Comparison of ENCODE assay signal across 18 mouse cellular contexts in the genomic region with DNA sequence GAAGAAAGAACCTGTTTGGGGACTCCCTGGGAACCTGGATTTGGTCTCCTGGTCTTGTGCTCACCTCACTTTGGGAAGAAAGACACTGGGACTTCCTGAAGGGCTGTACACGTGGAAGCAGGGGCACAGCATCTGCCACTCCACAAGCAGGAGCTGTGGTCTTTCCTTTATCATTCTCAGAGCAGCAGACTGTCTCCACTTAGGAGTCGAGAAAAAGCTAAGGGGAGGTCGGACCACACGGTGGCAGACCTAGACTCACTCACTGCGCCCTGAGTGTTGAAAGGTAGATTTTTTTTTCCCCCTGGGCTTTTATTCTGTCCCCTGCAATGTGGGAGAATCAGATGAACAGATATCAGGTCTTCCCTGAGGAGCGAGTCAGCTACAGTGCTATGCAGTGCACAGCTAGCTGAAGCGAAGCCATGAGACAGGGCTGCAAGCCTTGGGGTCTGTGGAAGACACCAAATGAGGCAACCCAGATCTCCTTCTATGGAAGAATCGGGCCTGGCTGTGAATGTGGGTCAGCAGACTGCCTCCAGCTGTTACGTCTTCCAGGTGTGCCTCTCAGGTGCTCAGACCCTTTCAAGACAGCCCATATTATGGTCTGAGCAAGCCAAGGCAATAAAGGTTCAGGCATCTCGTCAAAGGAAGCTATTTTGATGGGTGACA. TPM values are rescaled to one million over a fixed set of nuclear protein-coding genes. Genes with fewer than 3 reads are reported as not detected.
DNase-seq lines count a peak whose midpoint lies in the region; ATAC-seq lines count a peak whose summit lies in the region.
"Had no signal": no experiment of that assay in that cellular context is flagged by ENCODE, and none has a peak within 500 bp of the region (broad histone marks: within the 10 kb centered on the region; RNA-seq: fewer than 3 reads in every experiment).

No protein-coding gene starts in this region.

- H3K27me3 ChIP-seq in heart, embryonic 10.5 days (ENCODE audit: insufficient read depth, poor library complexity, severe bottlenecking), result no peaks in the 10 kb centered on the region
- no peaks in the 10 kb centered on the region for H3K27me3 ChIP-seq in limb, embryonic 11.5 days (ENCODE audit: control insufficient read depth, insufficient read depth, low read length)
- H3K27me3 ChIP-seq in limb, embryonic 10.5 days (ENCODE audit: low read depth, poor library complexity, severe bottlenecking), result 0 out of 2 replicates have a peak, but pooled peaks cover 3% of the 10 kb centered on the region
- H3K27me3 ChIP-seq in neural tube, embryonic 15.5 days (replicated peaks), result no peaks in the 10 kb centered on the region
- H3K27me3 ChIP-seq: heart, embryonic 13.5 days; hindbrain, embryonic 15.5 days had no signal

- H3K9me3 ChIP-seq in heart, embryonic 10.5 days, result no peaks in the 10 kb centered on the region
- no peaks in the 10 kb centered on the region for H3K9me3 ChIP-seq in limb, embryonic 11.5 days (ENCODE audit: control insufficient read depth, low read length)
- no peaks in the 10 kb centered on the region for H3K9me3 ChIP-seq in limb, embryonic 10.5 days (replicated peaks)
- no peaks in the 10 kb centered on the region for H3K9me3 ChIP-seq in neural tube, embryonic 15.5 days (replicated peaks)
- H3K9me3 ChIP-seq: embryonic facial prominence, embryonic 10.5 days; heart, embryonic 13.5 days; hindbrain, embryonic 15.5 days had no signal

- DNase-seq in heart, embryonic 10.5 days (ENCODE audit: low spot score), result peak; percentile 69
- no peak for DNase-seq in heart, adult 9 months (ENCODE audit: low spot score in 2 of 2)
- peak; percentile 20 for DNase-seq in limb, embryonic 11.5 days (ENCODE audit: low spot score)
- DNase-seq in limb, embryonic 10.5 days (ENCODE audit: low spot score), result no peak
- peak; percentile 6 for DNase-seq in neural tube, embryonic 10.5 days (ENCODE audit: extremely low spot score, low spot score)
- no peak for DNase-seq in adipocyte (ENCODE audit: low spot score)
- DNase-seq: adrenal gland, adult 8-10 months; adrenal gland, postnatal 36 days; cerebellum, adult 2 months; cerebellum, postnatal 10 days; gastrocnemius, postnatal 36 days; heart, adult 18-20 months; heart, postnatal 10 days had no signal

- H3K4me3 ChIP-seq in heart, embryonic 10.5 days, result no peak overlapping the region
- H3K4me3 ChIP-seq in limb, embryonic 11.5 days (ENCODE audit: low read depth, low read length), result no peak overlapping the region
- H3K4me3 ChIP-seq in limb, embryonic 10.5 days, result no peak overlapping the region
- H3K4me3 ChIP-seq in neural tube, embryonic 15.5 days (replicated peaks), result no peak overlapping the region
- H3K4me3 ChIP-seq: embryonic facial prominence, embryonic 10.5 days; heart, embryonic 13.5 days; hindbrain, embryonic 15.5 days had no signal

- no peaks in the 10 kb centered on the region for H3K36me3 ChIP-seq in heart, embryonic 10.5 days
- H3K36me3 ChIP-seq in limb, embryonic 11.5 days (ENCODE audit: control insufficient read depth, insufficient read depth, low read length), result no peaks in the 10 kb centered on the region
- H3K36me3 ChIP-seq in limb, embryonic 10.5 days, result no peaks in the 10 kb centered on the region
- no peaks in the 10 kb centered on the region for H3K36me3 ChIP-seq in neural tube, embryonic 15.5 days
- H3K36me3 ChIP-seq: embryonic facial prominence, embryonic 10.5 days; heart, embryonic 13.5 days; hindbrain, embryonic 15.5 days had no signal

- H3K27ac ChIP-seq in heart, embryonic 10.5 days, result peak overlapping the region; percentile 42; the same call in 1 of the 2 replicates
- no peak overlapping the region for H3K27ac ChIP-seq in limb, embryonic 11.5 days (replicated peaks; ENCODE audit: low read depth, low read length)
- H3K27ac ChIP-seq in limb, embryonic 10.5 days, result no peak overlapping the region
- no peak overlapping the region for H3K27ac ChIP-seq in neural tube, embryonic 15.5 days (replicated peaks)
- H3K27ac ChIP-seq: embryonic facial prominence, embryonic 10.5 days; heart, embryonic 13.5 days; hindbrain, embryonic 15.5 days had no signal

- no peak overlapping the region for H3K4me2 ChIP-seq in limb, embryonic 11.5 days (ENCODE audit: low read depth, severe bottlenecking)
- no peak overlapping the region for H3K4me2 ChIP-seq in neural tube, embryonic 15.5 days
- H3K4me2 ChIP-seq: heart, embryonic 13.5 days; hindbrain, embryonic 15.5 days had no signal

- 52% methylated on average over 10 of the region's 10 CpGs for WGBS in heart, embryonic 10.5 days
- WGBS in limb, embryonic 11.5 days, result 64% methylated on average over 10 of the region's 10 CpGs
- 72% methylated on average over 10 of the region's 10 CpGs for WGBS in limb, embryonic 10.5 days
- 78% methylated on average over 10 of the region's 10 CpGs for WGBS in neural tube, embryonic 15.5 days

- H3K4me1 ChIP-seq in heart, embryonic 10.5 days, result peaks cover 40% of the 10 kb centered on the region
- H3K4me1 ChIP-seq in limb, embryonic 11.5 days (ENCODE audit: control insufficient read depth, insufficient read depth, low read length), result no peaks in the 10 kb centered on the region
- peaks cover 2% of the 10 kb centered on the region; the same call in 1 of the 2 replicates for H3K4me1 ChIP-seq in limb, embryonic 10.5 days
- H3K4me1 ChIP-seq in neural tube, embryonic 15.5 days, result no peaks in the 10 kb centered on the region
- H3K4me1 ChIP-seq: embryonic facial prominence, embryonic 10.5 days; hindbrain, embryonic 15.5 days had no signal

- H3K9ac ChIP-seq in limb, embryonic 11.5 days (ENCODE audit: low read length), result no peak overlapping the region
- no peak overlapping the region for H3K9ac ChIP-seq in neural tube, embryonic 15.5 days (replicated peaks)
- H3K9ac ChIP-seq: heart, embryonic 13.5 days; hindbrain, embryonic 15.5 days had no signal

- no peak for ATAC-seq in limb, embryonic 11.5 days (ENCODE audit: insufficient number of reproducible peaks, low FRiP score, low TSS enrichment, low read depth)
- no peak for ATAC-seq in neural tube, embryonic 15.5 days (ENCODE audit: low FRiP score)
- ATAC-seq: forebrain, embryonic 14.5 days had no signal

RNA-seq across cellular contexts. Expression of gene Lbh, which starts 11.7 kb away (rescaled TPM):
- polyA plus RNA-seq in heart, embryonic 10.5 days (2016; fragmentation: Nextera tagmentation; extraction: Ambion mirVana), result 10.8 and 15.4 TPM in 2 replicates
- polyA plus RNA-seq in limb, embryonic 11.5 days (2014; fragmentation: Nextera tagmentation; extraction: Ambion mirVana), result 2.6 and 3.6 TPM in 2 replicates
- 1.9 and 2.0 TPM in 2 replicates for polyA plus RNA-seq in limb, embryonic 10.5 days (2016; fragmentation: Nextera tagmentation; extraction: Ambion mirVana)
- polyA plus RNA-seq in neural tube, embryonic 15.5 days (2015; fragmentation: Nextera tagmentation; extraction: Ambion mirVana), result 4.9 and 5.5 TPM in 2 replicates

Comparison
In these comparisons a context has a peak if more than half of its experiments do, and no peak if none do; other contexts are left out.
1. DNase-seq: peak in heart, embryonic 10.5 days (single experiment), limb, embryonic 11.5 days (single experiment) and neural tube, embryonic 10.5 days (single experiment); none in heart, adult 9 months (0 of 2), limb, embryonic 10.5 days (single experiment) and adipocyte (single experiment).